In genomic region chr2:106412158-106412557, GRCm38 (mm10) we compare ENCODE assay signal across 14 mouse cellular contexts.
"Had no signal": no experiment of that assay in that cellular context is flagged by ENCODE, and none has a peak within 500 bp of the region (broad histone marks: within the 10 kb centered on the region; RNA-seq: fewer than 3 reads in every experiment).

No protein-coding gene starts in this region.

- H3K36me3 ChIP-seq: midbrain, embryonic 13.5 days had no signal

- H3K4me2 ChIP-seq: midbrain, embryonic 13.5 days had no signal

- H3K9me3 ChIP-seq: midbrain, embryonic 13.5 days had no signal

- H3K9ac ChIP-seq: liver, embryonic 14.5 days; midbrain, embryonic 13.5 days had no signal

- H3K27me3 ChIP-seq: midbrain, embryonic 13.5 days had no signal

- H3K4me3 ChIP-seq: midbrain, embryonic 13.5 days had no signal

- H3K27ac ChIP-seq: liver, embryonic 14.5 days; midbrain, embryonic 13.5 days had no signal

- DNase-seq: kidney, adult 8-10 months; kidney, postnatal 25 days; lung, adult 18-20 months; lung, postnatal 10 days; lung, postnatal 4 days; retina, postnatal 1 day; right cerebral cortex, postnatal 4 days; spleen, adult 18-20 months; thymus, adult 18-20 months; thymus, postnatal 14 days had no signal

- ATAC-seq: inflammation-experienced regulatory T-cells, adult 6 months; intestine, postnatal 0 days; midbrain, embryonic 13.5 days had no signal

- H3K4me1 ChIP-seq: midbrain, embryonic 13.5 days had no signal
